Mouse (Mus musculus) right cerebral cortex, postnatal 4 days (tissue): ENCODE data around the gene Serpinb9f.
"Not testable (repeated sequence)": the region's sequence is repeated elsewhere in the genome, so short reads cannot be mapped to it uniquely, and the experiment has no call there.

Experiments used
- DNase-seq: peaks from one replicate; pipeline ENCODE4 v3.0.0-alpha.2; 2022

Gene Serpinb9f

DNA sequence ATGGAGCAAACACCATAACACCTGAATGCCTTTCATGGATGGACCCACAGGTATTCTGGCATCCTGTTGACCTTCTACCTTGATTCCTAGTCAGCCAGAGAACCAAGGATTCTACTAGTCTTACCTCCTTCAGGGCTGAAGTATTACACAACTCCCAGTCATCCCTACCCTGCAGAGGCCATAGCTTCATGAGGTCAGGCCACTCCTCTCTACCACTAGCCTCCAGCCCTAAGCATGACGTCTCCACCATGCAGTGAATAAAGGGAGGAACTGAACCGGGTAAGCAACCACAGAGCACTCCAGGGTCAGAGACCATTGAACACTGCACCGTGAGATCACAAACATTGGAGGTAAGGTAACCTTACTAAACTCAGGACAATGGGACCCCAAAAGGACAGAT lies at the start of gene Serpinb9f:
Serpinb9f (plus strand) TSS at position 301 of the 400 bp plus-strand sequence.
- DNase-seq = not testable (repeated sequence)

DNA sequence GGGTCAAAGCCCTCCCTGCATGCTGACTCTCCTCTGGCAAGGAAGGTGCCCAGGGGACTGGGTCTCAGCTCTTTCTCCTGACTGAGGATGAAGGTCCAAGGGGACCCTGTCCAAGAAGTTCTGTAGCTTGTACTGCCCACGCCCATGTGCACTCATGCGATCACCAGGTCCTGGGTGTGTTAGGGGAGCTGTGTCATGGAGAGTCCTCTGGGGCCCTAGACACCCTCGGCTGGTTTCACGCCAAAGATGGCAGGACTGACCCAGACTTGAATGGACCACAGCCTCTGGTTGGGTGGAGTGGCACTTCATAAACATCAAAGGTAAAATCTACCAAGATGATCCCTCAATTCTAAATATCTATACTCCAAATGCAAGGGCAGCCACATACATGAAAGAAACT lies 15.2 kb upstream of the Serpinb9f start:
- DNase-seq = not testable (repeated sequence)

DNA sequence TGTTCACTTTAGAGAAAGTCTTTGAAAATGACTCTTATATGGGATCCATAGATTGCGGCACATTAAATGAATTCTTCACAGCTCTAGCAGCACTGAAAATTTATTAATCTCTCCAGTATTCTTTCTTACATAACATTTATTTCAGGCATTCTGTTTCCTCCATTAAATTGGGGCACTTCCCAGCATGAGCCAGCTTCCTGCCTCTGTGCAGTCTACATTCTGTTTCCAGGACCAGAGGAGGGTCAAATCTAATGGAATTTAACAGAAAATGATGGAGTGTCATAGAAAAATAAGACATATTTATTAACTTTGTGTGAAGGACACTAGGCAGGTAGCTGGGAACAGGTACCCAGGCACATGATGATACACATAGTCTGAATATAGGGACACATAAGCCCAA lies 32.8 kb downstream of the Serpinb9f start:
- not testable (repeated sequence) for DNase-seq
